Mouse (Mus musculus): ENCODE results near the gene Abhd17c. TPM values are rescaled to one million over a fixed set of nuclear protein-coding genes. Genes with fewer than 3 reads are reported as not detected.

Abhd17c gene
- total and polyA plus RNA-seq, 3 experiments: 35.3 to 44.0 (median 40.4) TPM

DNA sequence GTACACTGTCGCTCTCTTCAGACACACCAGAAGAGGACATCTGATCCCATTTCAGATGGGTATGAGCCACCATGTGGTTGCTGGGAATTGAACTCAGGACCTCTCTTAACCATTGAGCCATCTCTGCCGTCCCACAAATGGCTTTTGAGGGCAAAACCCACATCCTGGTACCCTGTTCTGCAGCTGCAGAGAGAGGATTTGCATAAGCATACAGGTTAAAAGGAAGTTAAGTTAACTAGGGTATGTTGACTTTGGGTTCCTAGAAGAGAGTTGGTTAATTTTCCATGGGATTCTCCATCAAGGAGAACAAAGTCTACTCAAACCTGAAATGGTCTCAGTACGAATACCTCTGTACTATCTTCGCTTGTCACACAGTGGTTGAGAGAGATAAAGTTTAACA lies 13.2 kb upstream of the Abhd17c start (continued):
- no peak for TF ChIP-seq NRF1 (IDR thresholded peaks at IDR 0.05; ENCODE audit: low read depth, low read length)
- peak; percentile 51 for TF ChIP-seq BHLHE40 (IDR thresholded peaks at IDR 0.05; ENCODE audit: low read depth, low read length)
- no peak for TF ChIP-seq ZKSCAN1 (IDR thresholded peaks at IDR 0.05; ENCODE audit: borderline replicate concordance, low read depth, low read length)
- 0 out of 2 replicates have a peak, but pooled peaks have one; percentile 27 for TF ChIP-seq JUND (conservative IDR thresholded peaks at IDR 0.05; ENCODE audit: low read depth, low read length)
- TF ChIP-seq IRF4 (IDR thresholded peaks at IDR 0.05; ENCODE audit: low read depth, low read length): peak; percentile 34; the same call in 1 of the 2 replicates

DNA sequence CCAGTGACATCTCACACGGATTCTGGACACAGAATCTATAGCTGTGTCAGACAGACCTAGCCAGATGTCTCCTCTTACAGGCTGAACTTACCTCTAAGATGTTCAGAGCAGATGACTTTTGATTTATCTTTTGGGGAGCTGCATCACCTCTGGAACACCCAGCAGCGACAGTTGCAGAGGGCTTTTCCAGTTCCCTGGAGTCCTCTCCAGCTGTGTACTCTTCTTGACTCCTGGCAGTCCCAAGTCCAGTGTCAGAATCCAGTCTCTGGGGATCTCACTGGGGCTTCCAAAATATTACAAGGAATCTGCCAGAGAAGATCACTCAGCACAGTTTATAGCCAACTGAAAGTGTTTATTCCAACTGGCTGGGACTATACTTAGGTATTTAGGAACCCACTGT lies 12.7 kb upstream of the Abhd17c start:
- in situ Hi-C loops (cut with MboI; ENCODE audit: low pct_ligation_motif_present, low pct_unique_long_range_greater_than_20kb, low sequenced_read_pairs): loop anchor here (25.0 kb wide), 1 partner anchor 98 kb away; no protein-coding TSS in a partner anchor
- dilution Hi-C loops (cut with MboI; ENCODE audit: extremely low pct_ligation_motif_present, extremely low pct_unique_long_range_greater_than_20kb, low sequenced_read_pairs): no loop called here
- H3K4me1 ChIP-seq (ENCODE audit: control insufficient read depth in 1 of 2, insufficient read depth in 2 of 2): peaks cover 18 to 63% of the 10 kb centered on the region in 2 experiments
- no peak for TF ChIP-seq ZNF384 (IDR thresholded peaks at IDR 0.05; ENCODE audit: low read depth, low read length)
- no peak for TF ChIP-seq BHLHE40 (IDR thresholded peaks at IDR 0.05; ENCODE audit: low read depth, low read length)
- TF ChIP-seq NELFE (IDR thresholded peaks at IDR 0.05; ENCODE audit: low read depth, low read length): no peak
- TF ChIP-seq EP300 (IDR thresholded peaks at IDR 0.05; ENCODE audit: low read length): no peak
- TF ChIP-seq MEF2A (IDR thresholded peaks at IDR 0.05; ENCODE audit: borderline replicate concordance, low read depth, low read length): no peak
- no peak for TF ChIP-seq RAD21 (IDR thresholded peaks at IDR 0.05; ENCODE audit: low read depth, low read length)
- TF ChIP-seq MXI1 (IDR thresholded peaks at IDR 0.05; ENCODE audit: low read depth, low read length): no peak
- TF ChIP-seq MAX (IDR thresholded peaks at IDR 0.05; ENCODE audit: low read length): no peak
- no peak for TF ChIP-seq GABPA (IDR thresholded peaks at IDR 0.05; ENCODE audit: insufficient replicate concordance, low read depth, low read length)
- TF ChIP-seq ZC3H11A (IDR thresholded peaks at IDR 0.05; ENCODE audit: low read depth, low read length): no peak
- TF ChIP-seq SIN3A (IDR thresholded peaks at IDR 0.05; ENCODE audit: low read length): no peak
- no peak for TF ChIP-seq MAZ (IDR thresholded peaks at IDR 0.05; ENCODE audit: low read depth, low read length)
- TF ChIP-seq UBTF (IDR thresholded peaks at IDR 0.05; ENCODE audit: low read depth, low read length): no peak
- no peak for TF ChIP-seq JUND (conservative IDR thresholded peaks at IDR 0.05; ENCODE audit: low read depth, low read length)
- no peak for TF ChIP-seq CHD1 (IDR thresholded peaks at IDR 0.05; ENCODE audit: low read depth, low read length)
- DNase-seq (ENCODE audit: extremely low read depth): no peak
- no peaks in the 10 kb centered on the region for H3K27me3 ChIP-seq (replicated peaks)
- no peaks in the 10 kb centered on the region for H3K9me3 ChIP-seq (replicated peaks; ENCODE audit: low read length)
- no peak overlapping the region for H3K4me2 ChIP-seq (ENCODE audit: insufficient read depth, low read depth, poor library complexity, severe bottlenecking)
- H3K9ac ChIP-seq (ENCODE audit: insufficient read depth, low read depth): no peak overlapping the region
- H3K79me2 ChIP-seq (replicated peaks; ENCODE audit: control insufficient read depth, extremely low read depth, insufficient read depth, poor library complexity, severe bottlenecking): no peaks in the 10 kb centered on the region
- H3K27ac ChIP-seq (ENCODE audit: insufficient read depth, low read depth): no peak overlapping the region
- no peak overlapping the region for H3K4me3 ChIP-seq (replicated peaks in 1 of 3; ENCODE audit: low read depth in 2 of 3, low read length in 2 of 3, poor library complexity in 1 of 3)
- no peaks in the 10 kb centered on the region for H3K36me3 ChIP-seq (replicated peaks in 1 of 2; ENCODE audit: control insufficient read depth in 1 of 2, insufficient read depth in 1 of 2, low read length in 1 of 2)

DNA sequence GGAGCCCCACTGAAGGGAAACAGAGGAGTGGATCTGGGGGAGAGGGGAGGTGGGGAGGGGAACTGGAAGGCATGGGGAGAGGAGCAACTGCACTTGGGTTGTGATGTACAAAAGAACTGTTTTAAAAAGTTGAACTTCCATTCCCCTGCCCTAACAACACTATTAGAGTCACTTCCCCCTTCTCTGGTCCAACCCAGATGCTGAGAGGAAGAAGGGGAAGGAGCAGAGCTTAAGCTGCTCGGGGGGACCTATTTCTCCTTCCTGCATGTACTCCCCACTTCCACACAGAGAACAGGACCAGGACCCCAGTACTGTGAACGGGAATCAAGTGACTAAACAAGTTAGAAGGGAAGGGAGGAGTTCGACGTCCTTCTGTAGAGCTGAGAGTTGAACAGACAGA lies 11.9 kb upstream of the Abhd17c start:
- no peak for TF ChIP-seq ZMIZ1 (IDR thresholded peaks at IDR 0.05; ENCODE audit: low read depth, low read length)
- no peak for TF ChIP-seq KAT2A (IDR thresholded peaks at IDR 0.05; ENCODE audit: insufficient replicate concordance, low read length)
- TF ChIP-seq CHD2 (IDR thresholded peaks at IDR 0.05; ENCODE audit: low read length): no peak
- TF ChIP-seq USF1 (IDR thresholded peaks at IDR 0.05; ENCODE audit: low read depth, low read length): no peak
- no peak for TF ChIP-seq TCF12 (IDR thresholded peaks at IDR 0.05; ENCODE audit: low read depth, low read length)
- no peak for TF ChIP-seq TBP (conservative IDR thresholded peaks at IDR 0.05; ENCODE audit: low read depth, low read length)
- peak; percentile 21; the same call in 1 of the 2 replicates for TF ChIP-seq IRF4 (IDR thresholded peaks at IDR 0.05; ENCODE audit: low read depth, low read length)
- TF ChIP-seq GABPA (IDR thresholded peaks at IDR 0.05; ENCODE audit: insufficient replicate concordance, low read depth, low read length): no peak
- no peak for TF ChIP-seq ETS1 (conservative IDR thresholded peaks at IDR 0.05; ENCODE audit: low read depth, low read length)
- no peak for TF ChIP-seq SIN3A (IDR thresholded peaks at IDR 0.05; ENCODE audit: low read length)
- TF ChIP-seq ELF1 (IDR thresholded peaks at IDR 0.05; ENCODE audit: low read depth, low read length): 0 out of 2 replicates have a peak, but pooled peaks have one; percentile 22
- TF ChIP-seq ZKSCAN1 (IDR thresholded peaks at IDR 0.05; ENCODE audit: borderline replicate concordance, low read depth, low read length): no peak
- no peak for TF ChIP-seq JUN (IDR thresholded peaks at IDR 0.05; ENCODE audit: insufficient read depth, low read depth, low read length)
- TF ChIP-seq EP300 (IDR thresholded peaks at IDR 0.05; ENCODE audit: low read length): peak; percentile 41; the same call in 1 of the 2 replicates
- no peak for TF ChIP-seq MXI1 (IDR thresholded peaks at IDR 0.05; ENCODE audit: low read depth, low read length)
- no peak for TF ChIP-seq PAX5 (IDR thresholded peaks at IDR 0.05; ENCODE audit: low read length)
- no peak for TF ChIP-seq MYC (IDR thresholded peaks at IDR 0.05; ENCODE audit: low read depth, low read length)
- H3K27ac ChIP-seq (ENCODE audit: insufficient read depth, low read depth): no peak overlapping the region

More for the DNA sequence above, 11.9 kb upstream of the Abhd17c start:
- Histone ChIP-seq H3K4me2 (ENCODE audit: insufficient read depth, low read depth, poor library complexity, severe bottlenecking) (0 out of 2 replicates have a peak overlapping the region, but pooled peaks have one; percentile 2), H3K4me3 (replicated peaks in 1 of 3; ENCODE audit: low read depth in 2 of 3, low read length in 2 of 3, poor library complexity in 1 of 3) (no peak overlapping the region), H3K9me3 (replicated peaks; ENCODE audit: low read length) (no peaks in the 10 kb centered on the region), H3K36me3 (replicated peaks in 1 of 2; ENCODE audit: control insufficient read depth in 1 of 2, insufficient read depth in 1 of 2, low read length in 1 of 2) (no peaks in the 10 kb centered on the region), H3K9ac (ENCODE audit: insufficient read depth, low read depth) (no peak overlapping the region), H3K79me2 (replicated peaks; ENCODE audit: control insufficient read depth, extremely low read depth, insufficient read depth, poor library complexity, severe bottlenecking) (no peaks in the 10 kb centered on the region), H3K4me1 (ENCODE audit: control insufficient read depth in 1 of 2, insufficient read depth in 2 of 2) (peaks cover 18 to 57% of the 10 kb centered on the region in 2 experiments), H3K27me3 (replicated peaks) (no peaks in the 10 kb centered on the region)
- DNase-seq (ENCODE audit: extremely low read depth): no peak
- in situ Hi-C loops (cut with MboI; ENCODE audit: low pct_ligation_motif_present, low pct_unique_long_range_greater_than_20kb, low sequenced_read_pairs): loop anchor here (25.0 kb wide), 1 partner anchor 99 kb away; no protein-coding TSS in a partner anchor
- dilution Hi-C loops (cut with MboI; ENCODE audit: extremely low pct_ligation_motif_present, extremely low pct_unique_long_range_greater_than_20kb, low sequenced_read_pairs): no loop called here
